Mouse (Mus musculus) liver, adult 2 months (tissue): ENCODE measurements at regions not wholly inside any gene's neighbourhood (a gene's known extent, or its start where the extent isn't known, plus 50 kb on each side); places are given as distances from the start of the nearest gene placed in this dataset.

Experiments
- CTCF ChIP-seq: fragments of 200-500 bp; IDR thresholded peaks from 2 replicates; pipeline ENCODE4 v1.5.1; 2011; ENCODE audit warnings: low read depth, low read length, control low read depth
- POLR2A ChIP-seq: fragments of 200-500 bp; IDR thresholded peaks from 2 replicates; pipeline ENCODE4 v1.6.1; 2011; ENCODE audit warnings: low read length, control low read depth; ENCODE audit not compliant: insufficient read depth; ENCODE audit errors: extremely low read depth

- TF ChIP-seq POLR2A (no peak), CTCF (no peak)
These were observed 156.9 kb upstream of the Spred2 start for GRCm38 (mm10) chr11:19767316-19767715.
